Mouse (Mus musculus) embryonic facial prominence, embryonic 13.5 days (tissue): Measurements from ENCODE around the gene Frmd4a. TPM values are rescaled to one million over a fixed set of nuclear protein-coding genes. Genes with fewer than 3 reads are reported as not detected.
"Not testable (repeated sequence)": the region's sequence is repeated elsewhere in the genome, so short reads cannot be mapped to it uniquely, and the experiment has no call there.

Experiments used
- ATAC-seq: fragments of 200-750 bp; cut with Nextera tagmentation; 2 replicates; pipeline ENCODE4 v1.8.0; 2017; ENCODE audit warnings: low read depth; ENCODE audit not compliant: insufficient number of reproducible peaks, insufficient read depth, low FRiP score, low TSS enrichment
- H3K27ac ChIP-seq: fragments of 300-500 bp; sonication (generic); 2 replicates; pipeline ENCODE4 v1.5.1; 2015; ENCODE audit warnings: moderate library complexity, mild to moderate bottlenecking, inconsistent platforms
- H3K27me3 ChIP-seq: fragments of 300-500 bp; sonication (generic); 2 replicates; pipeline ENCODE4 v1.6.1; 2015; ENCODE audit warnings: mild to moderate bottlenecking, inconsistent platforms
- H3K36me3 ChIP-seq: fragments of 300-500 bp; sonication (generic); 2 replicates; pipeline ENCODE4 v1.6.1; 2015; ENCODE audit warnings: mild to moderate bottlenecking, inconsistent platforms
- H3K4me1 ChIP-seq: fragments of 300-500 bp; sonication (generic); 2 replicates; pipeline ENCODE4 v1.6.1; 2015; ENCODE audit warnings: inconsistent platforms
- H3K4me2 ChIP-seq: fragments of 300-500 bp; sonication (generic); 2 replicates; pipeline ENCODE4 v1.6.1; 2015; ENCODE audit warnings: moderate library complexity, mild to moderate bottlenecking, inconsistent platforms
- H3K4me3 ChIP-seq: fragments of 300-500 bp; sonication (generic); 2 replicates; pipeline ENCODE4 v1.5.1; 2015; ENCODE audit warnings: mild to moderate bottlenecking, inconsistent platforms
- H3K9ac ChIP-seq: fragments of 300-500 bp; sonication (generic); 2 replicates; pipeline ENCODE4 v1.6.1; 2015; ENCODE audit warnings: mild to moderate bottlenecking, inconsistent platforms
- H3K9me3 ChIP-seq: fragments of 300-500 bp; sonication (generic); 2 replicates; pipeline ENCODE4 v1.6.1; 2016; ENCODE audit warnings: inconsistent platforms
- WGBS: fragments of 180-500 bp; shearing (Covaris S2); methylation state at CpG from one replicate; pipeline ENCODE4 v1.1.7; 2015; ENCODE audit warnings: mixed read lengths; 5-methylcytosine and 5-hydroxymethylcytosine counted together
- polyA plus RNA-seq: library from polyadenylated mRNA; unstranded; fragments of >200 nt; fragmentation: Nextera tagmentation; extraction: Ambion mirVana; gene quantifications from 2 replicates; pipeline ENCODE4 v1.2.1, GENCODE M21; 2015

Gene Frmd4a
- polyA plus RNA-seq, 1 experiment from 2014 or later: 50.8 TPM

DNA sequence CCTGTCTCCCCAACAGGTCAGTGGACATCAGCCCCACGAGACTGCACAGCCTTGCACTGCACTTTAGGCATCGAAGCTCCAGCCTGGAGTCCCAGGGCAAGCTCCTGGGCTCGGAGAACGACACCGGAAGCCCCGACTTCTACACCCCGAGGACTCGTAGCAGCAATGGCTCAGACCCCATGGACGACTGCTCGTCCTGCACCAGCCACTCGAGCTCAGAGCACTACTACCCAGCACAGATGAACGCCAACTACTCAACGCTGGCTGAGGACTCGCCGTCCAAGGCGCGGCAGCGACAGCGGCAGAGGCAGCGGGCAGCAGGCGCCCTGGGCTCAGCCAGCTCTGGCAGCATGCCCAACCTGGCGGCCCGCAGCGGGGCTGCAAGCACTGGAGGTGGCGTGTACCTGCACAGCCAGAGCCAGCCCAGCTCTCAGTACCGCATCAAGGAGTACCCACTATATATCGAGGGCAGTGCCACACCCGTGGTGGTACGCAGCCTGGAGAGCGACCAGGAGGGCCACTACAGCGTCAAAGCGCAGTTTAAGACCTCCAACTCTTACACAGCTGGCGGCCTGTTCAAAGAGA lies 585.9 kb downstream of the Frmd4a start:
- H3K4me3 ChIP-seq: no peak overlapping the region
- H3K27ac ChIP-seq: no peak overlapping the region
- no peak overlapping the region for H3K4me2 ChIP-seq
- WGBS: 93% methylated on average over 33 of the region's 33 CpGs
- 0 out of 2 replicates have a peak, but pooled peaks have one; percentile 17 for ATAC-seq
- H3K4me1 ChIP-seq: peaks cover 28% of the 10 kb centered on the region
- H3K9me3 ChIP-seq: no peaks in the 10 kb centered on the region
- H3K27me3 ChIP-seq: no peaks in the 10 kb centered on the region
- H3K9ac ChIP-seq: no peak overlapping the region
- peaks cover 90% of the 10 kb centered on the region for H3K36me3 ChIP-seq

DNA sequence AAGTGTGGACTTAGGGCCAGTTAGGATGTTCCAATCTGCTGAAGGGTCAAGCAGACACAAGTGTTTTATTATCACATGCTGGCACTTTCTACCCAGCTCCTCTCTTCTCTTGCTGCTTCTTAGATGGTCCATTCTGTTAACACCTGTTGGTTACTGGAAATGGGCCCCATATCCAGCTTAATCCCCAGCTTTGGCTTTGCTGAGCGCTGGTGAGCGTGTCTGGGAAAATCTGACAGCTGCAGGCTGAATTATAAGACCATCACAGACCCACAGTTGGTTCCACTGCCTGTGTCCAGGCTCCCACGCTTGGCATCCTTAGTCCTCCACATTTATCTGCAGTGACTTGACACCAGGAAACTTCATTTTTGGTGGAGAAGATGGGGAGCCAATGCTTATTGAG lies 589.0 kb downstream of the Frmd4a start:
- Histone ChIP-seq H3K4me3 (no peak overlapping the region), H3K4me1 (peaks cover 10% of the 10 kb centered on the region; the same call in 1 of the 2 replicates), H3K9ac (no peak overlapping the region), H3K27ac (no peak overlapping the region), H3K9me3 (no peaks in the 10 kb centered on the region), H3K4me2 (no peak overlapping the region), H3K36me3 (peaks cover 96% of the 10 kb centered on the region), H3K27me3 (no peaks in the 10 kb centered on the region)
- WGBS: 86% methylated on average over 3 of the region's 3 CpGs
- no peak for ATAC-seq

DNA sequence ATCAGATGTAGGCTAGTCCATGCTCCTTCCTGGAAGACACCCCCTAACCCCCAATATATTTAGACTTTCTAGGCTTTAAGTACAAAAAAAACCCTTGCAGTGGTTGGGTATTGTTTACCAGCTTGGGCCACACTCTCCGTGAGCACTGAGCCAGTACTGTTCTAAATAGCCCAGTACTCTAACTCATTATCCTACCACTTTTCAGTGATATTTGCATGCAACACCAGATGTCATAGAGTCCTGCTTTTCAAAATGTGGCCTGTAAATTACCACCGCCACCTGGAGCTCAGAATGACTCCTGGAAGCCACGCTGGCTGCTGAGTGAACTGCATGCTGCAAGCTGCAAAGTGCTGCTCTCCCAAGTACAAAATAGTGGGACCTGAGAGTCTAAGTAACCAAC lies 590.7 kb downstream of the Frmd4a start:
- Histone ChIP-seq H3K4me3 (no peak overlapping the region), H3K4me2 (no peak overlapping the region), H3K4me1 (0 out of 2 replicates have a peak, but pooled peaks cover 7% of the 10 kb centered on the region), H3K27ac (peak overlapping the region; percentile 29; the same call in 1 of the 2 replicates), H3K27me3 (no peaks in the 10 kb centered on the region), H3K9ac (no peak overlapping the region), H3K9me3 (no peaks in the 10 kb centered on the region), H3K36me3 (peaks cover 96% of the 10 kb centered on the region)
- ATAC-seq: no peak
- WGBS: 79% methylated on average over 3 of the region's 3 CpGs

DNA sequence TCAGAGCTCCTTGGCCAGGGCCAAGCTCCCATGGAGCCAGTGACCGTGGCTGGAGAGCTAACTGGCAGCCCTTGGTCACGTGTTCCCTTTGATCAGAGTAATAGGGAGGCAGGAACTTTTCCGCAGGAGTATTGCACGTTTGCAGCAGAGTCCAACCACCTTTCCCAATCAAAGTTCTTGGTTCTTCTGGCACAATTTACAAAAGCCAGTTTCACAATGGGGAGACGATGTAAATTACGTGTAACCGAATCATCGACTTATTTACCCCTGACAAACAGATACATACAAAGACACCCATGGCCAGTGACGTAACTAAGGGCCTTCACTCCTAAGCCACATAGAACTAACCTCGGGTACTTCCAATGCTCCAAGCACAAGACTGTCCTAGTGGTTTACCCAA lies 591.9 kb downstream of the Frmd4a start:
- no peak overlapping the region for H3K9ac ChIP-seq
- no peaks in the 10 kb centered on the region for H3K9me3 ChIP-seq
- ATAC-seq: no peak
- H3K27ac ChIP-seq: no peak overlapping the region
- WGBS: 90% methylated on average over 10 of the region's 10 CpGs
- no peaks in the 10 kb centered on the region for H3K27me3 ChIP-seq
- H3K4me2 ChIP-seq: no peak overlapping the region
- H3K4me3 ChIP-seq: no peak overlapping the region
- peaks cover 92% of the 10 kb centered on the region for H3K36me3 ChIP-seq
- H3K4me1 ChIP-seq: 0 out of 2 replicates have a peak, but pooled peaks cover 7% of the 10 kb centered on the region

DNA sequence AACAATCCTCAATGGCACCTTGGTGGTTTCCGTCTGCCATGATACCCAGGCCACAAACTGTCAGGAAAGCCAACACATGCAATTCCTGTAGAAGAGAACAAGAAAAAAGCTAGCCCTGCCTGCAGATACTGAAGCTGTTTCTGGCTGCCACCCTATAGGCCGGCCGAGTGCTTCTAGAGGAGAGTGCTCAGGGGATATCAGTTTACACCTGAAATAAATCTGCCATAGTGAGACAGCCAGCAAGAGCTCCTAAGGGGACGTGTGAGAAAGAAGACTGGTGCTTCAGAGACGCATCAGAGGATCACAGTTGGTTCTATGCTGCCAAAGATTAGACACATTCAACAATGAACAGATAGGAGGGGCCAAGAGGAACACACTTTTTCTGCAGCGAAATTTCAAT lies 593.8 kb downstream of the Frmd4a start:
- Histone ChIP-seq H3K4me3 (no peak overlapping the region), H3K9ac (no peak overlapping the region), H3K36me3 (peaks cover 76% of the 10 kb centered on the region), H3K27ac (no peak overlapping the region), H3K4me2 (no peak overlapping the region), H3K9me3 (no peaks in the 10 kb centered on the region), H3K27me3 (no peaks in the 10 kb centered on the region), H3K4me1 (0 out of 2 replicates have a peak, but pooled peaks cover 7% of the 10 kb centered on the region)
- 65% methylated on average over 6 of the region's 6 CpGs for WGBS
- ATAC-seq: no peak

DNA sequence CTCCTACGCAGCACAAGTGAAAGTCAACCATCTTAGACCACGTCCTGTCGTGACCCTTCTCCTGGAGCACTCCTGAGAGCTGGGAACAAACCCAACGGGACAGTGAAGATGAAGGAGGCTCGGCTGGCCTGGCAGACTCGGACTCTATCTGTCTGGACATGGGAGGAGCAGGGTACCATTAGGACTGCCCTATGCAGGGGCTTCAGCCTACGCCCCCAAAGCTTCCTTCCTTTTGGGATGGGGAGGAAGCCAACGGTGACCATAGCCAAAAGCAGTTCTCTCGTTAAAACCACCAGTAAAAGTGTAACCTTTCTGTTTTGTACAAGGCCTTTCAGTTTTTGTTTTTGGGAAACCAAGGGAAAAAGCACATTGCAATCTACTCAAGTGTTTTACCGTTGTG lies 594.2 kb downstream of the Frmd4a start:
- H3K27ac ChIP-seq: no peak overlapping the region

DNA sequence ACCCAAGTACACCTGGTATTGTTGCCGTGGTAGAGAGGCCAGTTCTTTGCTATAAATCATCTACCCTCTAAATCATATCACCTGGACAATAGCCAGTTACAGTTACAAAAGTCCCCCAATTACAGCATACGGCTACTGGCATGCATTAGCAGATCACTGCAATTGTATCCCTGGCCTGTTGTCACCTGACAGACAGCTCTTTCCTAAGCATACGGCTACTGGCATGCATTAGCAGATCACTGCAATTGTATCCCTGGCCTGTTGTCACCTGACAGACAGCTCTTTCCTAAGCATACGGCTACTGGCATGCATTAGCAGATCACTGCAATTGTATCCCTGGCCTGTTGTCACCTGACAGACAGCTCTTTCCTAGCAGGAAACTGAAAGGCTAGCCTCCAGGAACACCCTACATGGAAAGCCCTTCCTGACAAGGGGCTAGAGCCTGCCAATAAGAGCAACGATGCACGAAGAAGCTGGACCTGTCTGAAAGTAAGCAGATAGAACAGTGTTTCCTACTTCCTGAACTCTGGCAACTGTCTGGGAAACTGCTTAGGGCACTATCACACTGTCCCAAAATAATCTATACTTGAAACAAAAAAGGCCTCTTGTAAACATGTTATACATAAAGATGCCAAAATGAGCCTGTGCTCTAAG lies 596.9 kb downstream of the Frmd4a start:
- not testable (repeated sequence) for H3K9me3 ChIP-seq, H3K4me2 ChIP-seq, ATAC-seq, H3K27me3 ChIP-seq, H3K4me1 ChIP-seq, H3K27ac ChIP-seq, H3K9ac ChIP-seq, H3K4me3 ChIP-seq
- peaks cover 45% of the 10 kb centered on the region for H3K36me3 ChIP-seq
- WGBS: 56% methylated on average over 6 of the region's 6 CpGs

More for the DNA sequence above, 594.2 kb downstream of the Frmd4a start:
- ATAC-seq: no peak
- Histone ChIP-seq H3K4me3 (no peak overlapping the region), H3K27me3 (no peaks in the 10 kb centered on the region), H3K9ac (no peak overlapping the region), H3K36me3 (peaks cover 72% of the 10 kb centered on the region), H3K4me2 (no peak overlapping the region), H3K9me3 (no peaks in the 10 kb centered on the region), H3K4me1 (0 out of 2 replicates have a peak, but pooled peaks cover 7% of the 10 kb centered on the region)
- WGBS: 92% methylated on average over 10 of the region's 10 CpGs

DNA sequence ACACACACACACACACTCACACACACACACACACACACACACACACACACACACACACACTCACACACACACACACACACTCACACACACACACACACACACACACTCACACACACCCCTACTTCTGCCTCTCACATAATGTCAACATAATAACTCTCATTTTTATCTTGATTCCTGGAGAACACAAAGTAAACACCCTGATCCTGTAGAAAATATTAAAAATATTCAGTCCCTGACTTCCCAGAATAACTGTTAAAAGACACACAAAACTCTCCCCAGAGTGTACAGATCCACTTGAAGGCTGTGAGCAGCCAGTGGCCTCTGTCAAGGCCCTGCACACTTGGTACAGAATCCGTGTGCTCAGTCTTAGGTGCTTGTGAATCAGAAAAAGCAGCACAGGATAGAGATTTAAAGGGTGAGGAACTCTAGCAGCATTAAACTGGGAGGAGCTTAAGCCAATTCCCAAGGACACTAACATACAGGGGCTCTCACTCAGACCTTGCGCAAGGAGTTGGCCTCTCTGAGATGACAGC lies 597.6 kb downstream of the Frmd4a start:
- Histone ChIP-seq H3K27me3 (no peaks in the 10 kb centered on the region), H3K36me3 (peaks cover 39% of the 10 kb centered on the region), H3K9ac (no peak overlapping the region), H3K4me3 (no peak overlapping the region), H3K4me2 (no peak overlapping the region), H3K27ac (no peak overlapping the region), H3K9me3 (no peaks in the 10 kb centered on the region), H3K4me1 (peaks cover 3% of the 10 kb centered on the region; the same call in 1 of the 2 replicates)
- no peak for ATAC-seq
- 89% methylated on average over 2 of the region's 2 CpGs for WGBS

DNA sequence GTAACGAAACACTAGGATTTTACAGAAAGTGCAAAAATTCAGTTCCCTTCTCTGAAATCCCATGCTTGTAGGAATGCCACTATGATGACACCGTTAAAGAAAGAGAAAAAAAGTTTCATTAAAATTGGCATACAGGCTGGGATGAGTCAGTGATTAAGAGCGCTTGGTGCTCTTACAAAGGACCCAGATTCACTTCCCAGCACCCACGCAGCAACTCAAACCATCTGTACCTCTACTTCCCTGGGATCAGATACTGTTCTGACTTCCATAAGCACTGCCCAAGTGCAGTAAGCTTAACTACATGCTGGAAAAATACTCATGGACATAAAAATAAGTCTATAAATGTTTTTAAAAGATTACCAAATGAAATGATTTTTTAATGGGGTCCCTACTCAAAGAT lies 599.5 kb downstream of the Frmd4a start:
- Histone ChIP-seq H3K9ac (no peak overlapping the region), H3K4me2 (no peak overlapping the region), H3K36me3 (peaks cover 25% of the 10 kb centered on the region), H3K27me3 (no peaks in the 10 kb centered on the region), H3K27ac (no peak overlapping the region), H3K4me3 (no peak overlapping the region), H3K9me3 (no peaks in the 10 kb centered on the region), H3K4me1 (peaks cover 21% of the 10 kb centered on the region)
- no peak for ATAC-seq
- 84% methylated on average over 4 of the region's 4 CpGs for WGBS

DNA sequence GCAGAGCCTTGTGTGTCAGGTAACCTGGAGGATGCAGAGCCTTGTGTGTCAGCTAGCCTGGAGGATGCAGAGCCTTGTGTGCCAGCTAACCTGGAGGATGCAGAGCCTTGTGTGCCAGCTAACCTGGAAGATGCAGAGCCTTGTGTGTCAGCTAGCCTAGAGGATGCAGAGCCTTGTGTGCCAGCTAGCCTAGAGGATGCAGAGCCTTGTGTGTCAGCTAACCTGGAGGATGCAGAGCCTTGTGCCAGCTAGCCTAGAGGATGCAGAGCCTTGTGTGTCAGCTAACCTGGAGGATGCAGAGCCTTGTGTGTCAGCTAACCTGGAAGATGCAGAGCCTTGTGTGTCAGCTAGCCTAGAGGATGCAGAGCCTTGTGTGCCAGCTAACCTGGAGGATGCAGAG lies 601.6 kb downstream of the Frmd4a start:
- H3K4me2 ChIP-seq, H3K27me3 ChIP-seq, H3K9ac ChIP-seq, H3K27ac ChIP-seq, ATAC-seq, H3K9me3 ChIP-seq, H3K4me3 ChIP-seq: not testable (repeated sequence)
- Histone ChIP-seq H3K36me3 (peaks cover 24% of the 10 kb centered on the region), H3K4me1 (peaks cover 21% of the 10 kb centered on the region)

DNA sequence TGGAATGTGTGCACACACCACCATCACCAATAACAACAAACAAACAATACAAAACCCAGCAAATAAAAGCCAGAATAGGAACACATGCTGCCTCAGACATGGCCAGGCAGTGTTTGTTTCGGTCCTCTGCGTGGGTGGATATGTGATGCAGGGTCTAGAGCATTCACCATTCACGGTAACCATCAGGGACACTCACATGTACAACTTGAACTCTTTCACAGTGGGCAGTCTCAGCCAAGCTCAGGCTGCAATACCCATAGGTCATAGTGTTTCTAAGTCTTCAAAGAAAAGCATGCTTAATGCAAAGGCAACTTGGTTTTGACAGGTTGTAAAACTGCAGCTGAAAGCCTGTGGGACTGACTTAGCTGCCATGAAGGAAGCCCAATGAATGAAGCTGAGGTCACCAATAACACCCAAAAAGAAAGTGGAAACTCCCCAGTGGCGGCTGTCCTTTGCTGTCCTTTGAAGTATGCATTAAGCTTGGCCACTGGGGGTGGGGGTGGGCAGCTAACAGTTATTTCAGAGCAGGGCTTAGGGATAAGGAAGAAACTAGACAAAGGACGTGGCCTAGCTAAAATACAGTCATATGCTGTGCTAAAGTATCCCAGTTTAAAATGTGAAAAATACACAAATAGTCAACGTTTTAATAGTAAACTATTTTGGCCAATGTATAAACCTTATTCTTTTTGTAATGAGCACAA lies 602.5 kb downstream of the Frmd4a start:
- Histone ChIP-seq H3K4me3 (no peak overlapping the region), H3K4me1 (peaks cover 21% of the 10 kb centered on the region), H3K27me3 (no peaks in the 10 kb centered on the region), H3K27ac (peak overlapping the region; percentile 84), H3K9ac (no peak overlapping the region), H3K36me3 (peaks cover 30% of the 10 kb centered on the region), H3K4me2 (no peak overlapping the region), H3K9me3 (no peaks in the 10 kb centered on the region)
- no peak for ATAC-seq
- WGBS: 63% methylated on average over 6 of the region's 6 CpGs
